Mouse (Mus musculus): ENCODE measurements around the gene Irgq. TPM values are rescaled to one million over a fixed set of nuclear protein-coding genes. Genes with fewer than 3 reads are reported as not detected.

The Irgq gene
- total and polyA plus RNA-seq, 2 experiments from 2014 or later, result 4.8 to 24.5 TPM

- peak overlapping the region; percentile 24 for H3K27ac ChIP-seq (ENCODE audit: low read depth)
- H3K9me3 ChIP-seq (replicated peaks; ENCODE audit: control insufficient read depth, low read length), result no peaks in the 10 kb centered on the region
- no peaks in the 10 kb centered on the region for H3K27me3 ChIP-seq (ENCODE audit: control insufficient read depth, insufficient read depth, low read length)
- peak overlapping the region; percentile 82 for H3K9ac ChIP-seq (replicated peaks; ENCODE audit: low read depth, low read length)
- under 1% methylated on average over 51 of the region's 57 CpGs for WGBS
- peaks cover 16% of the 10 kb centered on the region for H3K36me3 ChIP-seq (replicated peaks; ENCODE audit: control insufficient read depth, insufficient read depth, low read length)
- H3K4me3 ChIP-seq (ENCODE audit: low read depth, low read length), result peak overlapping the region; percentile 84
- H3K4me2 ChIP-seq (ENCODE audit: low read depth, low read length), result peak overlapping the region; percentile 85
- no peak for TF ChIP-seq CTCF (IDR thresholded peaks at IDR 0.05; ENCODE audit: low read depth)
- TF ChIP-seq EP300 (IDR thresholded peaks at IDR 0.05; ENCODE audit: low read depth), result no peak
- ATAC-seq (ENCODE audit: insufficient read depth, low read depth) (peak; percentile 100), DNase-seq (ENCODE audit: low spot score) (peak; percentile 100)
- peaks cover 4% of the 10 kb centered on the region; the same call in 1 of the 2 replicates for H3K4me1 ChIP-seq (ENCODE audit: control insufficient read depth, insufficient read depth)
These were observed 16.3 kb downstream of the Irgq start for GRCm38 (mm10) chr7:24546634-24547389.

- H3K27ac ChIP-seq (ENCODE audit: low read depth), result 0 out of 2 replicates have a peak overlapping the region, but pooled peaks have one; percentile 14
- H3K4me3 ChIP-seq (ENCODE audit: low read depth, low read length), result peak overlapping the region; percentile 84
- no peaks in the 10 kb centered on the region for H3K27me3 ChIP-seq (ENCODE audit: control insufficient read depth, insufficient read depth, low read length)
- peak overlapping the region; percentile 82 for H3K9ac ChIP-seq (replicated peaks; ENCODE audit: low read depth, low read length)
- H3K4me1 ChIP-seq (ENCODE audit: control insufficient read depth, insufficient read depth), result peaks cover 4% of the 10 kb centered on the region; the same call in 1 of the 2 replicates
- DNase-seq (ENCODE audit: low spot score) (no peak), ATAC-seq (ENCODE audit: insufficient read depth, low read depth) (no peak)
- peaks cover 23% of the 10 kb centered on the region for H3K36me3 ChIP-seq (replicated peaks; ENCODE audit: control insufficient read depth, insufficient read depth, low read length)
- peak overlapping the region; percentile 85 for H3K4me2 ChIP-seq (ENCODE audit: low read depth, low read length)
- H3K9me3 ChIP-seq (replicated peaks; ENCODE audit: control insufficient read depth, low read length), result no peaks in the 10 kb centered on the region
- WGBS, result 20% methylated on average over 13 of the region's 13 CpGs
- TF ChIP-seq EP300 (IDR thresholded peaks at IDR 0.05; ENCODE audit: low read depth), result no peak
- no peak for TF ChIP-seq CTCF (IDR thresholded peaks at IDR 0.05; ENCODE audit: low read depth)
These were observed 17.1 kb downstream of the Irgq start for GRCm38 (mm10) chr7:24547534-24548036.

- Histone ChIP-seq H3K4me3 (ENCODE audit: low read depth, low read length) (no peak overlapping the region), H3K27me3 (ENCODE audit: control insufficient read depth, insufficient read depth, low read length) (no peaks in the 10 kb centered on the region), H3K4me1 (ENCODE audit: control insufficient read depth, insufficient read depth) (no peaks in the 10 kb centered on the region), H3K36me3 (replicated peaks; ENCODE audit: control insufficient read depth, insufficient read depth, low read length) (peaks cover 37% of the 10 kb centered on the region), H3K4me2 (ENCODE audit: low read depth, low read length) (no peak overlapping the region), H3K9me3 (replicated peaks; ENCODE audit: control insufficient read depth, low read length) (no peaks in the 10 kb centered on the region), H3K9ac (replicated peaks; ENCODE audit: low read depth, low read length) (no peak overlapping the region), H3K27ac (ENCODE audit: low read depth) (no peak overlapping the region)
- ATAC-seq (ENCODE audit: insufficient read depth, low read depth) (no peak), DNase-seq (ENCODE audit: low spot score) (no peak)
- 79% methylated on average over 12 of the region's 12 CpGs for WGBS
- no peak for TF ChIP-seq CTCF (IDR thresholded peaks at IDR 0.05; ENCODE audit: low read depth)
- TF ChIP-seq EP300 (IDR thresholded peaks at IDR 0.05; ENCODE audit: low read depth), result no peak
These were observed 21.7 kb downstream of the Irgq start for GRCm38 (mm10) chr7:24551985-24552759.

DNA sequence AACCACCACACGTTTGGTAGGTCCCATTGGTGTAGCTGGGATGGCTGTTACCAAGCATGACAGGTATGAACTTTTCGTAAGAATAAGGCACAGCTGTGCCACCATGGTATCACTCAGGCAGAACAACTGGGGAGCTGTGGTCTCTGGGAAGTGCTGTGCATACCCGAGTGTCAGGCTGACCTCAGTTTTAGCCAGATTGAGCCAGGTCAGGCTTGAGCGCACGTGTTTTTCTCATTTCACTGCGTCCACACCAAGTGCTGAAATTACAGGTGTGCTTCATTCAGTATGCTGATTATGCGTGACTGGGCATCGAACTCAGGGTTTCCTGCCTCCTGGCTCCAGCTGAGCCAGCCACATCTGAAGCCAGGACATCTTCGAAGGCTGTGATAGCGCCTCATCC is 25.3 kb downstream of the Irgq start:
- Histone ChIP-seq H3K4me3 (ENCODE audit: low read depth, low read length) (no peak overlapping the region), H3K9ac (replicated peaks; ENCODE audit: low read depth, low read length) (no peak overlapping the region), H3K9me3 (replicated peaks; ENCODE audit: control insufficient read depth, low read length) (no peaks in the 10 kb centered on the region), H3K27ac (ENCODE audit: low read depth) (no peak overlapping the region), H3K4me2 (ENCODE audit: low read depth, low read length) (no peak overlapping the region), H3K36me3 (replicated peaks; ENCODE audit: control insufficient read depth, insufficient read depth, low read length) (peaks cover 35% of the 10 kb centered on the region), H3K27me3 (ENCODE audit: control insufficient read depth, insufficient read depth, low read length) (no peaks in the 10 kb centered on the region), H3K4me1 (ENCODE audit: control insufficient read depth, insufficient read depth) (no peaks in the 10 kb centered on the region)
- DNase-seq (ENCODE audit: low spot score) (no peak), ATAC-seq (ENCODE audit: insufficient read depth, low read depth) (no peak)
- WGBS, result 95% methylated on average over 10 of the region's 10 CpGs
- TF ChIP-seq CTCF (IDR thresholded peaks at IDR 0.05; ENCODE audit: low read depth) (no peak), EP300 (IDR thresholded peaks at IDR 0.05; ENCODE audit: low read depth) (no peak)

GRCm38 (mm10) chr7:24561450-24561849 is 31.0 kb downstream of the Irgq start:
- TF ChIP-seq EP300 (IDR thresholded peaks at IDR 0.05; ENCODE audit: low read depth), result no peak
- no peak for TF ChIP-seq CTCF (IDR thresholded peaks at IDR 0.05; ENCODE audit: low read depth)
- Histone ChIP-seq H3K9ac (replicated peaks; ENCODE audit: low read depth, low read length) (no peak overlapping the region), H3K9me3 (replicated peaks; ENCODE audit: control insufficient read depth, low read length) (no peaks in the 10 kb centered on the region), H3K4me2 (ENCODE audit: low read depth, low read length) (no peak overlapping the region), H3K4me3 (ENCODE audit: low read depth, low read length) (no peak overlapping the region), H3K27me3 (ENCODE audit: control insufficient read depth, insufficient read depth, low read length) (no peaks in the 10 kb centered on the region), H3K27ac (ENCODE audit: low read depth) (no peak overlapping the region), H3K4me1 (ENCODE audit: control insufficient read depth, insufficient read depth) (no peaks in the 10 kb centered on the region), H3K36me3 (replicated peaks; ENCODE audit: control insufficient read depth, insufficient read depth, low read length) (peaks cover 43% of the 10 kb centered on the region)
- WGBS, result 90% methylated on average over 4 of the region's 4 CpGs
- DNase-seq (ENCODE audit: low spot score), result no peak
- no peak for ATAC-seq (ENCODE audit: insufficient read depth, low read depth)

All from heart, postnatal 0 days (tissue).